Mouse (Mus musculus): ENCODE results near the gene Pdzd2. TPM values are rescaled to one million over a fixed set of nuclear protein-coding genes. Genes with fewer than 3 reads are reported as not detected.

Pdzd2 gene
- polyA plus RNA-seq, 1 experiment: 125 TPM

GRCm38 (mm10) chr15:12479326-12479725 is 260.4 kb downstream of the Pdzd2 start:
- Histone ChIP-seq H3K4me3 (replicated peaks; ENCODE audit: extremely low read depth, low read depth, low read length) (no peak overlapping the region), H3K4me1 (ENCODE audit: control insufficient read depth, insufficient read depth, low read length) (no peaks in the 10 kb centered on the region)
- no peak for DNase-seq
- no peak for TF ChIP-seq CTCF (IDR thresholded peaks at IDR 0.05; ENCODE audit: insufficient read depth, low read length)
- no peak for TF ChIP-seq POLR2A (IDR thresholded peaks at IDR 0.05; ENCODE audit: borderline replicate concordance, extremely low read depth, low read depth, low read length)
- 50% methylated on average over 5 of the region's 5 CpGs for WGBS

- DNase-seq: no peak
- Histone ChIP-seq H3K4me3 (replicated peaks; ENCODE audit: extremely low read depth, low read depth, low read length) (no peak overlapping the region), H3K4me1 (ENCODE audit: control insufficient read depth, insufficient read depth, low read length) (peaks cover 2% of the 10 kb centered on the region; the same call in 1 of the 2 replicates)
- no peak for TF ChIP-seq POLR2A (IDR thresholded peaks at IDR 0.05; ENCODE audit: borderline replicate concordance, extremely low read depth, low read depth, low read length)
- no peak for TF ChIP-seq CTCF (IDR thresholded peaks at IDR 0.05; ENCODE audit: insufficient read depth, low read length)
- 77% methylated on average over 7 of the region's 7 CpGs for WGBS
Observed at GRCm38 (mm10) chr15:12473596-12473995, 266.1 kb downstream of the Pdzd2 start.

- DNase-seq: no peak
- TF ChIP-seq CTCF (IDR thresholded peaks at IDR 0.05; ENCODE audit: insufficient read depth, low read length) (no peak), POLR2A (IDR thresholded peaks at IDR 0.05; ENCODE audit: borderline replicate concordance, extremely low read depth, low read depth, low read length) (no peak)
- peaks cover 2% of the 10 kb centered on the region; the same call in 1 of the 2 replicates for H3K4me1 ChIP-seq (ENCODE audit: control insufficient read depth, insufficient read depth, low read length)
- no peak overlapping the region for H3K4me3 ChIP-seq (replicated peaks; ENCODE audit: extremely low read depth, low read depth, low read length)
- 87% methylated on average over 4 of the region's 4 CpGs for WGBS
Observed at GRCm38 (mm10) chr15:12472646-12473045, 267.1 kb downstream of the Pdzd2 start.

- Histone ChIP-seq H3K4me1 (ENCODE audit: control insufficient read depth, insufficient read depth, low read length) (peaks cover 2% of the 10 kb centered on the region; the same call in 1 of the 2 replicates), H3K4me3 (replicated peaks; ENCODE audit: extremely low read depth, low read depth, low read length) (no peak overlapping the region)
- no peak for TF ChIP-seq CTCF (IDR thresholded peaks at IDR 0.05; ENCODE audit: insufficient read depth, low read length)
- TF ChIP-seq POLR2A (IDR thresholded peaks at IDR 0.05; ENCODE audit: borderline replicate concordance, extremely low read depth, low read depth, low read length): no peak
- no peak for DNase-seq
- WGBS: 67% methylated on average over 15 of the region's 15 CpGs
Observed at GRCm38 (mm10) chr15:12470900-12471838, 268.6 kb downstream of the Pdzd2 start.

GRCm38 (mm10) chr15:12468625-12469024 is 271.1 kb downstream of the Pdzd2 start:
- DNase-seq: no peak
- H3K4me1 ChIP-seq (ENCODE audit: control insufficient read depth, insufficient read depth, low read length): peaks cover 2% of the 10 kb centered on the region; the same call in 1 of the 2 replicates
- 74% methylated on average over 5 of the region's 5 CpGs for WGBS
- TF ChIP-seq POLR2A (IDR thresholded peaks at IDR 0.05; ENCODE audit: borderline replicate concordance, extremely low read depth, low read depth, low read length): no peak
- TF ChIP-seq CTCF (IDR thresholded peaks at IDR 0.05; ENCODE audit: insufficient read depth, low read length): no peak
- no peak overlapping the region for H3K4me3 ChIP-seq (replicated peaks; ENCODE audit: extremely low read depth, low read depth, low read length)

- Histone ChIP-seq H3K4me3 (replicated peaks; ENCODE audit: extremely low read depth, low read depth, low read length) (no peak overlapping the region), H3K4me1 (ENCODE audit: control insufficient read depth, insufficient read depth, low read length) (peaks cover 2% of the 10 kb centered on the region; the same call in 1 of the 2 replicates)
- WGBS: 73% methylated on average over 8 of the region's 8 CpGs
- DNase-seq: no peak
- no peak for TF ChIP-seq CTCF (IDR thresholded peaks at IDR 0.05; ENCODE audit: insufficient read depth, low read length)
Observed at GRCm38 (mm10) chr15:12465748-12466147, 274.0 kb downstream of the Pdzd2 start.

GRCm38 (mm10) chr15:12456808-12457207 is 282.9 kb downstream of the Pdzd2 start:
- H3K4me3 ChIP-seq (replicated peaks; ENCODE audit: extremely low read depth, low read depth, low read length): no peak overlapping the region
- TF ChIP-seq CTCF (IDR thresholded peaks at IDR 0.05; ENCODE audit: insufficient read depth, low read length): no peak
- no peak for TF ChIP-seq POLR2A (IDR thresholded peaks at IDR 0.05; ENCODE audit: borderline replicate concordance, extremely low read depth, low read depth, low read length)
- no peaks in the 10 kb centered on the region for H3K4me1 ChIP-seq (ENCODE audit: control insufficient read depth, insufficient read depth, low read length)
- WGBS: 26% methylated on average over 7 of the region's 7 CpGs
- DNase-seq: no peak

GRCm38 (mm10) chr15:12453343-12453742 is 286.4 kb downstream of the Pdzd2 start:
- no peak overlapping the region for H3K4me3 ChIP-seq (replicated peaks; ENCODE audit: extremely low read depth, low read depth, low read length)
- H3K4me1 ChIP-seq (ENCODE audit: control insufficient read depth, insufficient read depth, low read length): no peaks in the 10 kb centered on the region
- WGBS: 78% methylated on average over 2 of the region's 2 CpGs
- no peak for TF ChIP-seq POLR2A (IDR thresholded peaks at IDR 0.05; ENCODE audit: borderline replicate concordance, extremely low read depth, low read depth, low read length)
- no peak for TF ChIP-seq CTCF (IDR thresholded peaks at IDR 0.05; ENCODE audit: insufficient read depth, low read length)
- DNase-seq: no peak

GRCm38 (mm10) chr15:12452141-12452995 is 287.4 kb downstream of the Pdzd2 start:
- Histone ChIP-seq H3K4me1 (ENCODE audit: control insufficient read depth, insufficient read depth, low read length) (no peaks in the 10 kb centered on the region), H3K4me3 (replicated peaks; ENCODE audit: extremely low read depth, low read depth, low read length) (no peak overlapping the region)
- DNase-seq: no peak
- TF ChIP-seq POLR2A (IDR thresholded peaks at IDR 0.05; ENCODE audit: borderline replicate concordance, extremely low read depth, low read depth, low read length): no peak
- no peak for TF ChIP-seq CTCF (IDR thresholded peaks at IDR 0.05; ENCODE audit: insufficient read depth, low read length)
- WGBS: 83% methylated on average over 6 of the region's 6 CpGs

All from lung, adult 2 months (tissue).